ENCODE assay signal across 8 mouse cellular contexts in the genomic region with DNA sequence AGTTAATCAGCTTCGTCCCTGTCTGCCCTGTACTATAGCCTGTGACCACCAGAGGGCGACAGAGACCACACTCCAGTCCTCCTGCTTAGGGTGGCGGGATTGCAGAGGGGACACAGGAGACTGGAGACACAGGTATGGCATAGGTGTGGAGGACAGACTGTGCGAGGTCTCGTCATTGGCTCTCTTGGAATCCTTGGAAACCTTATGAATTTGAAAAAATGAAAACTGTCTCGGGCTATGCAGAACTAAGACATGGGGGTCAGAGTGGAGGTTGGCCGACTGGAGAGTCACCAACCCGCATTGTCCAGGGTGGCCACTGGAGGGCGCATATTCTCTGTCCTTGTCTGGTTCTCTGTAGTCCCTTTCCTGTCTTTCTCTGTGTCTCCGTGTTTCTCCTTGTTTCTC. TPM values are rescaled to one million over a fixed set of nuclear protein-coding genes. Genes with fewer than 3 reads are reported as not detected.
DNase-seq lines count a peak whose midpoint lies in the region; ATAC-seq and TF ChIP-seq lines count a peak whose summit lies in the region.

No protein-coding gene starts in this region.

- H3K36me3 ChIP-seq in hindbrain, postnatal 0 days (ENCODE audit: insufficient read depth, low read length) = no peaks in the 10 kb centered on the region

- WGBS in hindbrain, postnatal 0 days = 0% methylated on average over 10 of the region's 10 CpGs

- H3K9ac ChIP-seq in hindbrain, postnatal 0 days (replicated peaks; ENCODE audit: low read length) = 0 out of 2 replicates have a peak overlapping the region, but pooled peaks have one; percentile 10

- ATAC-seq in hindbrain, postnatal 0 days = peak; percentile 75
- ATAC-seq in megakaryocyte, adult 5-6 weeks (ENCODE audit: poor library complexity, severe bottlenecking) = peak; percentile 89

- peaks cover 23% of the 10 kb centered on the region for H3K4me1 ChIP-seq in hindbrain, postnatal 0 days (ENCODE audit: insufficient read depth, low read length)

- peak; percentile 79 for TF ChIP-seq CTCF in gastrocnemius, adult 2 months (IDR thresholded peaks at IDR 0.05)
- peak; percentile 99 for TF ChIP-seq CTCF in hindbrain, postnatal 0 days (IDR thresholded peaks at IDR 0.05; ENCODE audit: low read depth)

- H3K4me2 ChIP-seq in hindbrain, postnatal 0 days (ENCODE audit: low read depth, low read length) = peak overlapping the region; percentile 46

- H3K27ac ChIP-seq in gastrocnemius, adult 2 months = peak overlapping the region; percentile 54; the same call in 1 of the 2 replicates
- 0 out of 2 replicates have a peak overlapping the region, but pooled peaks have one; percentile 15 for H3K27ac ChIP-seq in hindbrain, postnatal 0 days

- H3K4me3 ChIP-seq in gastrocnemius, adult 2 months = peak overlapping the region; percentile 58
- no peak overlapping the region for H3K4me3 ChIP-seq in hindbrain, postnatal 0 days (ENCODE audit: low read length)

- intact Hi-C loops in gastrocnemius, adult 2 months (cut with DNase I) = loop anchor here (1.0 to 5.0 kb wide), 4 partner anchors 88 to 439 kb away; no protein-coding TSS in a partner anchor

- no peaks in the 10 kb centered on the region for H3K9me3 ChIP-seq in hindbrain, postnatal 0 days (ENCODE audit: low read length)

- H3K27me3 ChIP-seq in hindbrain, postnatal 0 days (ENCODE audit: insufficient read depth, low read length) = no peaks in the 10 kb centered on the region

- peak; percentile 88 for DNase-seq in ZHBTc4 (ENCODE audit: low read depth, low spot score)
- peak; percentile 96 to 98 for DNase-seq in cerebellum, postnatal 4 days (ENCODE audit: low spot score in 2 of 2)
- DNase-seq in gastrocnemius, adult 2 months = peak; percentile 90
- peak; percentile 91 for DNase-seq in hindbrain, postnatal 0 days (ENCODE audit: low spot score)
- peak; percentile 89 to 93 for DNase-seq in left cerebral cortex, adult 18-20 months (ENCODE audit: low spot score in 2 of 2)
- DNase-seq in right cerebral cortex, adult 18-20 months = peak; percentile 81
- peak; percentile 90 for DNase-seq in urinary bladder, adult 2 months (ENCODE audit: low spot score)

RNA-seq across cellular contexts. Expression of a gene that starts 1.8 kb away (rescaled TPM):
- total RNA-seq in gastrocnemius, adult 2 months (2021) = not detected
- total RNA-seq in hindbrain, postnatal 0 days (2014; rRNA removed) = 1.2 and 3.3 TPM in 2 replicates
- polyA plus RNA-seq in hindbrain, postnatal 0 days (2015; fragmentation: Nextera tagmentation; extraction: Ambion mirVana) = 1.6 and 2.0 TPM in 2 replicates
- total RNA-seq in left cerebral cortex, adult 18-20 months (2021) = under 1 TPM in 1 of 2 experiments, not detected in 1; 0.63 TPM
- total RNA-seq in megakaryocyte, adult 5-6 weeks (2015) = not detected in 2 replicates
- total RNA-seq in megakaryocyte, adult 5-6 weeks (2017) = not detected in 2 replicates
- polyA plus RNA-seq in urinary bladder, adult 2 months (2012; rRNA removed) = not detected in 2 replicates

RNA-seq across cellular contexts. Expression of a gene that starts 49.2 kb away (rescaled TPM):
- total RNA-seq in gastrocnemius, adult 2 months (2021) = 10 to 100 TPM; 26.5 to 37.3 TPM
- total RNA-seq in hindbrain, postnatal 0 days (2014; rRNA removed) = 37.5 and 48.3 TPM in 2 replicates
- 12.3 and 13.4 TPM in 2 replicates for polyA plus RNA-seq in hindbrain, postnatal 0 days (2015; fragmentation: Nextera tagmentation; extraction: Ambion mirVana)
- 10 to 100 TPM; 79.8 to 90.8 TPM for total RNA-seq in left cerebral cortex, adult 18-20 months (2021)
- total RNA-seq in megakaryocyte, adult 5-6 weeks (2015) = 17.1 and 18.3 TPM in 2 replicates
- total RNA-seq in megakaryocyte, adult 5-6 weeks (2017) = 6.1 and 11.4 TPM in 2 replicates
- polyA plus RNA-seq in urinary bladder, adult 2 months (2012; rRNA removed) = 27.5 and 30.2 TPM in 2 replicates
